ENCODE assay signal across 9 mouse cellular contexts in the genomic region with DNA sequence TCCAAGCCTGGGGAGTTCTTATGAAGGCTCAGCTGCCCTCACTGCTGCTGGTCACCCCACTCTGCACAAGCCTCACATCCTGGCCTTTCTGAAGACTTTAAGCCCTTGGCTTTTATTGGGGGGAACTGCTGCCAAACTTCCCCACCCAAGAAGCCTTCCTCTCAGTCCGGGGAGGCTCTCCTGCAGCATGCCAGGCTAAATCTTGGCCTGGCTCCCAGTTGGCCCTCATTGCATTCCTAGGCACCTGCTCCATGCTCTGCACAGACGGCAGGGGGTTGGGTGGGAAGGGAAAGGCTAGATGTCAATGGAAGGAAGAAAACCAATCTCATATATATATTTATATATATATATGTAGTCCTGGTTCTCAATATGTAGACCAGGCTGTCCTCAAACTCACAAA. TPM values are rescaled to one million over a fixed set of nuclear protein-coding genes. Genes with fewer than 3 reads are reported as not detected.
DNase-seq lines count a peak whose midpoint lies in the region; ATAC-seq and TF ChIP-seq lines count a peak whose summit lies in the region.
"Had no signal": no experiment of that assay in that cellular context is flagged by ENCODE, and none has a peak within 500 bp of the region (broad histone marks: within the 10 kb centered on the region; RNA-seq: fewer than 3 reads in every experiment).

No protein-coding gene starts in this region.

- peak; percentile 54 for DNase-seq in kidney, postnatal 10 days
- no peak for DNase-seq in kidney, adult 9 months
- DNase-seq in brain, embryonic 14.5 days (ENCODE audit: low read depth): peak; percentile 73
- DNase-seq in cerebellum, postnatal 25 days: peak; percentile 78 to 85
- DNase-seq in heart, postnatal 4 days: peak; percentile 77
- DNase-seq in testis, postnatal 14 days (ENCODE audit: low spot score): no peak
- no peak for DNase-seq in layer of hippocampus, adult 18-20 months (ENCODE audit: low spot score in 2 of 2)
- DNase-seq: thymus, postnatal 4 days had no signal

- no peak for TF ChIP-seq CTCF in brain, embryonic 14.5 days (IDR thresholded peaks at IDR 0.05; ENCODE audit: borderline replicate concordance, extremely low read depth, insufficient read depth, insufficient read length)

- no peak for ATAC-seq in megakaryocyte, adult 5-6 weeks (ENCODE audit: poor library complexity, severe bottlenecking)

- no peak for TF ChIP-seq POLR2A in brain, embryonic 14.5 days (IDR thresholded peaks at IDR 0.05; ENCODE audit: borderline replicate concordance, extremely low read depth, insufficient read depth, insufficient read length, poor library complexity, severe bottlenecking)

RNA-seq across cellular contexts. Expression of gene Ccdc69, which starts 2.3 kb away (rescaled TPM):
- 0.23 and 0.34 TPM in 2 replicates for polyA plus RNA-seq in brain, embryonic 14.5 days (2012; rRNA removed)
- 10 to 100 TPM in 1 of 2 experiments, 1 to 10 TPM in 1; 9.2 to 12.2 TPM for total RNA-seq in heart, postnatal 4 days (2021)
- total RNA-seq in megakaryocyte, adult 5-6 weeks (2015): 35.5 and 36.2 TPM in 2 replicates
- 32.6 and 35.6 TPM in 2 replicates for total RNA-seq in megakaryocyte, adult 5-6 weeks (2017)
- total RNA-seq in layer of hippocampus, adult 18-20 months (2021): under 1 TPM in 1 of 2 experiments, not detected in 1; 0.54 TPM

RNA-seq across cellular contexts. Expression of gene Gm2a, which starts 22.3 kb away (rescaled TPM):
- 7.8 and 11.5 TPM in 2 replicates for polyA plus RNA-seq in brain, embryonic 14.5 days (2012; rRNA removed)
- total RNA-seq in heart, postnatal 4 days (2021): 10 to 100 TPM; 12.4 to 13.1 TPM
- 242 and 244 TPM in 2 replicates for total RNA-seq in megakaryocyte, adult 5-6 weeks (2015)
- 179 and 191 TPM in 2 replicates for total RNA-seq in megakaryocyte, adult 5-6 weeks (2017)
- total RNA-seq in layer of hippocampus, adult 18-20 months (2021): 10 to 100 TPM; 30.7 to 32.3 TPM

RNA-seq across cellular contexts. Expression of gene Anxa6, which starts 42.4 kb away (rescaled TPM):
- polyA plus RNA-seq in brain, embryonic 14.5 days (2012; rRNA removed): 33.2 and 47.6 TPM in 2 replicates
- 100 to 1,000 TPM; 355 to 365 TPM for total RNA-seq in heart, postnatal 4 days (2021)
- total RNA-seq in megakaryocyte, adult 5-6 weeks (2015): 112 and 126 TPM in 2 replicates
- 230 and 245 TPM in 2 replicates for total RNA-seq in megakaryocyte, adult 5-6 weeks (2017)
- 10 to 100 TPM; 89.8 to 97.0 TPM for total RNA-seq in layer of hippocampus, adult 18-20 months (2021)

Comparison
In these comparisons a context has a peak if more than half of its experiments do, and no peak if none do; other contexts are left out.
1. DNase-seq: peak in kidney, postnatal 10 days (single experiment), brain, embryonic 14.5 days (single experiment), cerebellum, postnatal 25 days (2 of 2) and heart, postnatal 4 days (single experiment); none in kidney, adult 9 months (single experiment), testis, postnatal 14 days (single experiment) and layer of hippocampus, adult 18-20 months (0 of 2).
2. RNA of gene Ccdc69, which starts 2.3 kb away (total RNA-seq): 32.6 to 36.2 TPM in megakaryocyte, adult 5-6 weeks and 9.2 to 12.2 TPM in heart, postnatal 4 days; 0.54 TPM in layer of hippocampus, adult 18-20 months; every median in the first group is over 4 times any median in the second.
3. RNA of gene Gm2a, which starts 22.3 kb away (total RNA-seq): 179 to 244 TPM in megakaryocyte, adult 5-6 weeks; 30.7 to 32.3 TPM in layer of hippocampus, adult 18-20 months and 12.4 to 13.1 TPM in heart, postnatal 4 days; every median in the first group is over 4 times any median in the second.